Mouse (Mus musculus) liver, embryonic 14.5 days (tissue): ENCODE results near the gene St6galnac6. TPM values are rescaled to one million over a fixed set of nuclear protein-coding genes. Genes with fewer than 3 reads are reported as not detected.

ENCODE experiments used
- ATAC-seq: fragments of 200-750 bp; cut with Nextera tagmentation; 2 replicates; pipeline ENCODE4 v1.8.0; 2017; ENCODE audit warnings: moderate number of reproducible peaks, mild to moderate bottlenecking, moderate library complexity; ENCODE audit not compliant: insufficient read depth
- DNase-seq, 3 experiments: peaks; one replicate each; pipeline ENCODE4 v3.0.0-alpha.2; 2012 to 2013; ENCODE audit warnings: low read depth in 3 of 3, low spot score in 3 of 3
- H3K27ac ChIP-seq: fragments of 300-500 bp; sonication (generic); 2 replicates; pipeline ENCODE4 v1.5.1; 2014; ENCODE audit warnings: moderate library complexity, mild to moderate bottlenecking, control low read depth, inconsistent platforms
- H3K27me3 ChIP-seq: fragments of 300-500 bp; sonication (generic); 2 replicates; pipeline ENCODE4 v1.6.1; 2014; ENCODE audit warnings: mild to moderate bottlenecking, low read length, moderate library complexity; ENCODE audit not compliant: control insufficient read depth, insufficient read depth
- H3K36me3 ChIP-seq: fragments of 300-500 bp; sonication (generic); replicated peaks from 2 replicates; pipeline ENCODE4 v1.6.1; 2014; ENCODE audit warnings: low read depth; ENCODE audit not compliant: control insufficient read depth, insufficient read depth
- H3K4me1 ChIP-seq, 2 experiments: fragments of 200-500 bp in 1 of 2; fragments of 300-500 bp in 1 of 2; sonication (generic) in 1 of 2; replicated peaks; 2 replicates each; pipeline ENCODE4 v1.6.1; 2012 to 2014; ENCODE audit warnings: antibody characterized with exemption in 1 of 2, inconsistent platforms in 1 of 2, low read length in 1 of 2; ENCODE audit not compliant: control insufficient read depth in 2 of 2, insufficient read depth in 2 of 2
- H3K4me2 ChIP-seq: fragments of 300-500 bp; sonication (generic); 2 replicates; pipeline ENCODE4 v1.6.1; 2014; ENCODE audit warnings: low read depth, mild to moderate bottlenecking, control low read depth, moderate library complexity
- H3K4me3 ChIP-seq, 2 experiments: fragments of 200-500 bp in 1 of 2; fragments of 300-500 bp in 1 of 2; sonication (generic) in 1 of 2; 2 replicates each; pipeline ENCODE4 v1.5.1; 2012 to 2014; ENCODE audit warnings: low read depth in 2 of 2, low read length in 2 of 2, mild to moderate bottlenecking in 2 of 2, control low read depth in 1 of 2, inconsistent platforms in 1 of 2, moderate library complexity in 1 of 2; ENCODE audit not compliant: insufficient read depth in 1 of 2
- H3K9ac ChIP-seq: fragments of 300-500 bp; sonication (generic); replicated peaks from 2 replicates; pipeline ENCODE4 v1.6.1; 2014; ENCODE audit warnings: mild to moderate bottlenecking, control low read depth, moderate library complexity
- H3K9me3 ChIP-seq: fragments of 300-500 bp; sonication (generic); 2 replicates; pipeline ENCODE4 v1.6.1; 2016; ENCODE audit warnings: low read length, mixed read lengths; ENCODE audit not compliant: control insufficient read depth
- CTCF ChIP-seq: IDR thresholded peaks from 2 replicates; pipeline ENCODE4 v1.5.1; 2016; ENCODE audit warnings: antibody characterized with exemption, low read depth, control low read depth
- EP300 ChIP-seq: IDR thresholded peaks from 2 replicates; pipeline ENCODE4 v1.6.1; 2016; ENCODE audit warnings: antibody characterized with exemption, low read depth
- WGBS: fragments of 180-500 bp; shearing (Covaris S2); extraction: QIAGEN DNeasy Blood & Tissue Kit; methylation state at CpG from one replicate; pipeline ENCODE4 v1.1.7; 2014; ENCODE audit not compliant: insufficient replicate concordance; 5-methylcytosine and 5-hydroxymethylcytosine counted together
- polyA plus RNA-seq, 2 experiments: library from polyadenylated mRNA; depleted of rRNA in 1 of 2; stranded (reverse) in 1 of 2; unstranded in 1 of 2; fragments of >200 nt; fragmentation: Nextera tagmentation in 1 of 2; extraction: Ambion mirVana in 1 of 2; gene quantifications; 2 replicates each; pipeline versions ENCODE4 v1.2.1 to v1.2.3; 2012 to 2014

The St6galnac6 gene
- polyA plus RNA-seq, 2 experiments = 3.2 to 9.9 TPM

GRCm38 (mm10) chr2:32556019-32556418 lies 43.5 kb upstream of the St6galnac6 start:
- H3K36me3 ChIP-seq = no peaks in the 10 kb centered on the region
- H3K9me3 ChIP-seq = no peaks in the 10 kb centered on the region
- no peak overlapping the region for H3K4me3 ChIP-seq
- H3K27me3 ChIP-seq = no peaks in the 10 kb centered on the region
- no peak overlapping the region for H3K4me2 ChIP-seq
- 36% methylated on average over 7 of the region's 7 CpGs for WGBS
- peaks cover 0 to 3% of the 10 kb centered on the region in 2 experiments; a peak in 2 of 4 replicates for H3K4me1 ChIP-seq
- DNase-seq = no peak
- TF ChIP-seq CTCF (no peak), EP300 (no peak)
- no peak for ATAC-seq
- H3K9ac ChIP-seq = no peak overlapping the region
- H3K27ac ChIP-seq = no peak overlapping the region

- no peak for ATAC-seq
- DNase-seq = no peak
- no peak overlapping the region for H3K4me3 ChIP-seq
- H3K4me1 ChIP-seq = peaks cover 0 to 3% of the 10 kb centered on the region in 2 experiments; a peak in 2 of 4 replicates
- H3K9ac ChIP-seq = no peak overlapping the region
- no peaks in the 10 kb centered on the region for H3K27me3 ChIP-seq
- H3K36me3 ChIP-seq = no peaks in the 10 kb centered on the region
- 73% methylated on average over 5 of the region's 5 CpGs for WGBS
- H3K9me3 ChIP-seq = no peaks in the 10 kb centered on the region
- H3K27ac ChIP-seq = no peak overlapping the region
- TF ChIP-seq EP300 (no peak), CTCF (no peak)
- H3K4me2 ChIP-seq = no peak overlapping the region
Observed at GRCm38 (mm10) chr2:32559570-32559969, 39.9 kb upstream of the St6galnac6 start.

GRCm38 (mm10) chr2:32566536-32567063 lies 32.9 kb upstream of the St6galnac6 start:
- TF ChIP-seq EP300 (no peak), CTCF (peak; percentile 88)
- peak in 2 of 3 experiments; percentile 37 to 51 for DNase-seq
- ATAC-seq = no peak
- H3K36me3 ChIP-seq = no peaks in the 10 kb centered on the region
- no peak overlapping the region for H3K9ac ChIP-seq
- H3K4me3 ChIP-seq = no peak overlapping the region
- peaks cover 1 to 4% of the 10 kb centered on the region in 2 experiments; a peak in 3 of 4 replicates for H3K4me1 ChIP-seq
- WGBS = 25% methylated on average over 4 of the region's 4 CpGs
- no peak overlapping the region for H3K4me2 ChIP-seq
- no peaks in the 10 kb centered on the region for H3K27me3 ChIP-seq
- H3K27ac ChIP-seq = no peak overlapping the region
- no peaks in the 10 kb centered on the region for H3K9me3 ChIP-seq

- ATAC-seq = no peak
- no peak overlapping the region for H3K4me2 ChIP-seq
- no peak overlapping the region for H3K27ac ChIP-seq
- TF ChIP-seq EP300 (no peak), CTCF (no peak)
- H3K4me3 ChIP-seq = no peak overlapping the region
- H3K27me3 ChIP-seq = no peaks in the 10 kb centered on the region
- no peaks in the 10 kb centered on the region for H3K36me3 ChIP-seq
- H3K4me1 ChIP-seq = peaks cover 3 to 5% of the 10 kb centered on the region in 2 experiments; a peak in 3 of 4 replicates
- DNase-seq = no peak
- H3K9ac ChIP-seq = no peak overlapping the region
- 59% methylated on average over 5 of the region's 5 CpGs for WGBS
- H3K9me3 ChIP-seq = no peaks in the 10 kb centered on the region
Observed at GRCm38 (mm10) chr2:32568149-32568548, 31.4 kb upstream of the St6galnac6 start.

GRCm38 (mm10) chr2:32568941-32569340 lies 30.6 kb upstream of the St6galnac6 start:
- Histone ChIP-seq H3K27me3 (no peaks in the 10 kb centered on the region), H3K36me3 (no peaks in the 10 kb centered on the region), H3K4me3 (no peak overlapping the region), H3K9me3 (no peaks in the 10 kb centered on the region), H3K27ac (no peak overlapping the region), H3K4me2 (no peak overlapping the region), H3K9ac (no peak overlapping the region), H3K4me1 (peaks cover 3 to 5% of the 10 kb centered on the region in 2 experiments; a peak in 3 of 4 replicates)
- no peak for DNase-seq
- no peak for ATAC-seq
- TF ChIP-seq EP300 = no peak
- no peak for TF ChIP-seq CTCF
- 72% methylated on average over 3 of the region's 3 CpGs for WGBS
